Mouse (Mus musculus) lung, postnatal 4 days (tissue): ENCODE data around the gene Usp36.

Source experiments
- DNase-seq, 2 experiments: peaks; one replicate each; pipeline ENCODE4 v3.0.0; 2021

Usp36 gene

GRCm38 (mm10) chr11:118220561-118221262 lies 69.3 kb downstream of the Usp36 start:
- peak in 1 of 2 experiments; percentile 72 for DNase-seq

GRCm38 (mm10) chr11:118219066-118219465 lies 71.0 kb downstream of the Usp36 start:
- DNase-seq = no peak

- DNase-seq = no peak
Observed at GRCm38 (mm10) chr11:118216468-118216867, 73.6 kb downstream of the Usp36 start.

- no peak for DNase-seq
Observed at GRCm38 (mm10) chr11:118215928-118216458, 74.1 kb downstream of the Usp36 start.

- peak; percentile 38 to 50 for DNase-seq
Observed at GRCm38 (mm10) chr11:118212636-118213112, 77.4 kb downstream of the Usp36 start.

GRCm38 (mm10) chr11:118211749-118212635 lies 78.1 kb downstream of the Usp36 start:
- DNase-seq = peak; percentile 54

- peak; percentile 46 to 51 for DNase-seq
Observed at GRCm38 (mm10) chr11:118210962-118211361, 79.1 kb downstream of the Usp36 start.

- DNase-seq = no peak
Observed at GRCm38 (mm10) chr11:118210116-118210515, 79.9 kb downstream of the Usp36 start.
